Mouse (Mus musculus) brain, embryonic 14.5 days (tissue): ENCODE measurements around the gene Lgals4. TPM values are rescaled to one million over a fixed set of nuclear protein-coding genes. Genes with fewer than 3 reads are reported as not detected.

Source experiments
- DNase-seq: peaks from one replicate; pipeline ENCODE4 v3.0.0-alpha.2; 2011; ENCODE audit warnings: low read depth
- CTCF ChIP-seq: fragments of 200-500 bp; IDR thresholded peaks from 2 replicates; pipeline ENCODE4 v1.5.1; 2012; ENCODE audit warnings: inconsistent platforms, mild to moderate bottlenecking, moderate library complexity, borderline replicate concordance; ENCODE audit not compliant: insufficient read depth, insufficient read length; ENCODE audit errors: extremely low read depth
- POLR2A ChIP-seq: fragments of 200-500 bp; IDR thresholded peaks from 2 replicates; pipeline ENCODE4 v1.6.1; 2012; ENCODE audit warnings: mild to moderate bottlenecking, inconsistent platforms, borderline replicate concordance; ENCODE audit not compliant: poor library complexity, insufficient read depth, insufficient read length, severe bottlenecking; ENCODE audit errors: extremely low read depth
- polyA plus RNA-seq: library from polyadenylated mRNA; depleted of rRNA; stranded (reverse); fragments of >200 nt; gene quantifications from 2 replicates; pipeline ENCODE4 v1.2.3, GENCODE M21; 2012

Lgals4 gene
- polyA plus RNA-seq, 1 experiment = 6.0 TPM

GRCm38 (mm10) chr7:28859953-28860352, 26.3 kb downstream of the Lgals4 start:
- DNase-seq = no peak
- TF ChIP-seq CTCF = no peak
- TF ChIP-seq POLR2A = no peak

- TF ChIP-seq CTCF = peak; percentile 26; the same call in 1 of the 2 replicates
- TF ChIP-seq POLR2A = no peak
- DNase-seq = no peak
These were observed 27.2 kb downstream of the Lgals4 start for GRCm38 (mm10) chr7:28860898-28861297.

- no peak for TF ChIP-seq POLR2A
- no peak for TF ChIP-seq CTCF
- no peak for DNase-seq
These were observed 29.3 kb downstream of the Lgals4 start for GRCm38 (mm10) chr7:28862817-28863499.

GRCm38 (mm10) chr7:28863540-28863939, 29.9 kb downstream of the Lgals4 start, which contains the start of gene Lgals7:
Gene Lgals7, plus strand, starts transcription at chr7:28863853.
- TF ChIP-seq POLR2A (no peak), CTCF (no peak)
- no peak for DNase-seq

GRCm38 (mm10) chr7:28864288-28864750, 30.7 kb downstream of the Lgals4 start:
- peak; percentile 56 for DNase-seq
- TF ChIP-seq POLR2A (no peak), CTCF (no peak)

- TF ChIP-seq POLR2A (no peak), CTCF (no peak)
- peak; percentile 76 for DNase-seq
These were observed 32.0 kb downstream of the Lgals4 start for GRCm38 (mm10) chr7:28865481-28866300.

- TF ChIP-seq POLR2A (no peak), CTCF (no peak)
These were observed 33.3 kb downstream of the Lgals4 start for GRCm38 (mm10) chr7:28866769-28867507.

GRCm38 (mm10) chr7:28867508-28868340, 34.1 kb downstream of the Lgals4 start:
- DNase-seq = peak; percentile 56

More at GRCm38 (mm10) chr7:28866769-28867507, 33.3 kb downstream of the Lgals4 start:
- no peak for DNase-seq

GRCm38 (mm10) chr7:28870901-28871664, 37.4 kb downstream of the Lgals4 start:
- DNase-seq = no peak
- TF ChIP-seq POLR2A (no peak), CTCF (no peak)

More at GRCm38 (mm10) chr7:28867508-28868340, 34.1 kb downstream of the Lgals4 start:
- TF ChIP-seq CTCF = peak; percentile 56; the same call in 1 of the 2 replicates

- no peak for DNase-seq
- no peak for TF ChIP-seq POLR2A
These were observed 40.9 kb downstream of the Lgals4 start for GRCm38 (mm10) chr7:28874565-28874964.
